Mouse (Mus musculus) spleen, adult 2 months (tissue): ENCODE data around the gene Ctps2. TPM values are rescaled to one million over a fixed set of nuclear protein-coding genes. Genes with fewer than 3 reads are reported as not detected.
"Not testable (repeated sequence)": the region's sequence is repeated elsewhere in the genome, so short reads cannot be mapped to it uniquely, and the experiment has no call there.

Source experiments
- DNase-seq, 2 experiments: peaks; one replicate each; pipeline versions ENCODE4 v3.0.0 to v3.0.0-alpha.2; 2012 to 2021; ENCODE audit warnings: low spot score in 2 of 2, low read depth in 1 of 2
- H3K27ac ChIP-seq: fragments of 200-500 bp; 2 replicates; pipeline ENCODE4 v1.5.1; 2012; ENCODE audit warnings: low read length, inconsistent platforms; ENCODE audit not compliant: insufficient read depth
- H3K27me3 ChIP-seq: fragments of 200-500 bp; 2 replicates; pipeline ENCODE4 v1.6.1; 2012; ENCODE audit warnings: mild to moderate bottlenecking, moderate library complexity, low read length, inconsistent platforms; ENCODE audit not compliant: control insufficient read depth, insufficient read depth
- H3K36me3 ChIP-seq: fragments of 200-500 bp; 2 replicates; pipeline ENCODE4 v1.6.1; 2012; ENCODE audit warnings: mild to moderate bottlenecking, low read length, inconsistent platforms; ENCODE audit not compliant: control insufficient read depth, insufficient read depth
- H3K4me1 ChIP-seq: fragments of 200-500 bp; 2 replicates; pipeline ENCODE4 v1.6.1; 2011; ENCODE audit warnings: inconsistent platforms; ENCODE audit not compliant: control insufficient read depth, insufficient read depth, insufficient read length
- H3K4me3 ChIP-seq: fragments of 200-500 bp; 2 replicates; pipeline ENCODE4 v1.5.1; 2011; ENCODE audit warnings: mild to moderate bottlenecking, inconsistent platforms; ENCODE audit not compliant: insufficient read depth, insufficient read length; ENCODE audit errors: extremely low read depth
- CTCF ChIP-seq: fragments of 200-500 bp; IDR thresholded peaks from 2 replicates; pipeline ENCODE4 v1.5.1; 2011; ENCODE audit warnings: mild to moderate bottlenecking, inconsistent platforms; ENCODE audit not compliant: insufficient read depth, insufficient read length, insufficient replicate concordance; ENCODE audit errors: extremely low read depth
- POLR2A ChIP-seq: fragments of 200-500 bp; IDR thresholded peaks from 2 replicates; pipeline ENCODE4 v1.6.1; 2011; ENCODE audit warnings: low read depth, low read length, inconsistent platforms
- WGBS: fragments of 180-500 bp; shearing (Covaris S2); methylation state at CpG from one replicate; pipeline ENCODE4 v1.1.7; 2018; 5-methylcytosine and 5-hydroxymethylcytosine counted together
- polyA plus RNA-seq: library from polyadenylated mRNA; depleted of rRNA; stranded (reverse); fragments of >200 nt; gene quantifications from 2 replicates; pipeline ENCODE4 v1.2.3, GENCODE M21; 2012; rRNA removed

Gene Ctps2
- 8.9 and 11.0 TPM in 2 replicates for polyA plus RNA-seq

GRCm38 (mm10) chrX:162900938-162901337 lies at the start of gene Ctps2:
Gene Ctps2, plus strand, starts transcription at chrX:162901238.
- H3K27ac ChIP-seq = peak within 1 kb of the TSS; percentile 96
- 38% methylated on average over 4 of the region's 4 CpGs for WGBS
- peaks cover 2% of the 10 kb centered on the region; the same call in 1 of the 2 replicates for H3K4me1 ChIP-seq
- H3K27me3 ChIP-seq = no peaks in the 10 kb centered on the region
- TF ChIP-seq CTCF = no peak
- no peak for TF ChIP-seq POLR2A
- DNase-seq = no peak
- H3K4me3 ChIP-seq = peak within 1 kb of the TSS; percentile 83
- no peaks in the 10 kb centered on the region; the same call in 1 of the 2 replicates for H3K36me3 ChIP-seq

GRCm38 (mm10) chrX:162868294-162868965 lies 32.6 kb upstream of the Ctps2 start:
- peaks cover 3% of the 10 kb centered on the region for H3K36me3 ChIP-seq
- H3K27ac ChIP-seq = no peak overlapping the region
- no peak for DNase-seq
- H3K4me3 ChIP-seq = no peak overlapping the region
- TF ChIP-seq POLR2A (no peak), CTCF (no peak)
- H3K27me3 ChIP-seq = no peaks in the 10 kb centered on the region
- no peaks in the 10 kb centered on the region for H3K4me1 ChIP-seq
- 71% methylated on average over 3 of the region's 3 CpGs for WGBS

DNA sequence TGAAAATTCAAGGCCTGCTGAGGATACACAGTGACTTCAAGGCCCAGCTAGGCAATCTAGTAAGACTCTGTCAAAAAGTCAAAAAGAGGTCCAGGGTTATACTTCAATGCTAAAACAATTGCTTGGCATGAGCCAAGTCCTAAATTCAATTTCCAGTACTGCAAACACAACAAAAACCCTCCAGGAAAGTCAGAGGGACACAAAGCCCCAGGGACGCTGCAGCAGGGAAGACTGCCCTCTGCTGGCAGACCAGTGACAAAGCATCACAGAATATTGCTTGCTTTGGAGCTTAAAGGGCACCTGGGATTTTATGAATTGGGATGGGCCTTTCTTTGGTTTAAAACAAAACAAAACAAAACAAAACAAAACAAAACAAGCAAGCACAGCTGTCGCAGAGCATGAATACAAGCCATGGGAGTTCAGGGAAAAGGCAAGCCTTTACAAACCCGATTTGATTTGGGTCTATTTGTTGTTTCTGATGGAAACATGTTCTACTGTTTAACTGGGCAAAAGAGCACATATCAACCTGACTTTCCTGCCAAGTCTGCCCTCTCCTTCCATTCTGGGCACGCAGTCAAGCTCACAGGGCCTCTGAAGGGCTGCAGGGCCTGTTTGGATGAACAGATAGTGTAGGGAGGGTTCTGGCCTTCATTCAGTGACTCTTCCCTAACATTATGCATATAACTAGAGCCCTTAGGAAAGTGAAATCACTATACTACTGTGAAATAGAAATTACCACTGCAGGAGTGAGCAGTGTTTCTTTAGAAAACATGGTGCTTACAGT lies 29.1 kb upstream of the Ctps2 start:
- DNase-seq = no peak
- no peak for TF ChIP-seq POLR2A
- peak; percentile 57; the same call in 1 of the 2 replicates for TF ChIP-seq CTCF

DNA sequence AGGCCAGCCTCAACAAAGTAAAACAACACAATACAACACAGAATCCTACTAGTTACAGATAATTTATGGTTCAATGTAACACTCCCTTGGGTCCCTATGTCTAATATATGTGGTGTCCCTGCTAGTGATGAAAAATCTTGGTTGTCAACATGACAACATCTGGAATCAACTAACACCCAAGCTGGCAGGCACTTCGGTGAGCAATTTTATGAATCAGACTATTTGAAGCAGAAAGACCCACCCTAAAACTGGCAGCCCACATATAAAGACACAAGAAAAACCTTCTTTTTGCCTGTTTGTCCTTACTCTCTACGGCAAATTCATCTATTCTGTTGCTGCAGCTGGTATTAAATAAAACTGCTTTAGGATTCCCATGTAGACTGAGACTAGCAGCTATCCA lies 27.3 kb upstream of the Ctps2 start:
- no peak for TF ChIP-seq POLR2A
- TF ChIP-seq CTCF = no peak
- Histone ChIP-seq H3K36me3 (peaks cover 3% of the 10 kb centered on the region), H3K27ac (no peak overlapping the region), H3K4me1 (no peaks in the 10 kb centered on the region), H3K4me3 (no peak overlapping the region), H3K27me3 (no peaks in the 10 kb centered on the region)
- DNase-seq = no peak
- 91% methylated on average over 2 of the region's 2 CpGs for WGBS

More for the DNA sequence above, 29.1 kb upstream of the Ctps2 start:
- 50% methylated on average over 4 of the region's 4 CpGs for WGBS
- H3K27ac ChIP-seq = no peak overlapping the region
- H3K36me3 ChIP-seq = peaks cover 3% of the 10 kb centered on the region
- H3K4me3 ChIP-seq = no peak overlapping the region
- no peaks in the 10 kb centered on the region for H3K27me3 ChIP-seq
- no peaks in the 10 kb centered on the region for H3K4me1 ChIP-seq

GRCm38 (mm10) chrX:162878236-162878635 lies 22.8 kb upstream of the Ctps2 start:
- 76% methylated on average over 3 of the region's 3 CpGs for WGBS
- DNase-seq = no peak
- no peaks in the 10 kb centered on the region for H3K4me1 ChIP-seq
- H3K36me3 ChIP-seq = peaks cover 2% of the 10 kb centered on the region; the same call in 1 of the 2 replicates
- no peak overlapping the region for H3K4me3 ChIP-seq
- H3K27ac ChIP-seq = no peak overlapping the region
- TF ChIP-seq CTCF (no peak), POLR2A (no peak)
- H3K27me3 ChIP-seq = no peaks in the 10 kb centered on the region

DNA sequence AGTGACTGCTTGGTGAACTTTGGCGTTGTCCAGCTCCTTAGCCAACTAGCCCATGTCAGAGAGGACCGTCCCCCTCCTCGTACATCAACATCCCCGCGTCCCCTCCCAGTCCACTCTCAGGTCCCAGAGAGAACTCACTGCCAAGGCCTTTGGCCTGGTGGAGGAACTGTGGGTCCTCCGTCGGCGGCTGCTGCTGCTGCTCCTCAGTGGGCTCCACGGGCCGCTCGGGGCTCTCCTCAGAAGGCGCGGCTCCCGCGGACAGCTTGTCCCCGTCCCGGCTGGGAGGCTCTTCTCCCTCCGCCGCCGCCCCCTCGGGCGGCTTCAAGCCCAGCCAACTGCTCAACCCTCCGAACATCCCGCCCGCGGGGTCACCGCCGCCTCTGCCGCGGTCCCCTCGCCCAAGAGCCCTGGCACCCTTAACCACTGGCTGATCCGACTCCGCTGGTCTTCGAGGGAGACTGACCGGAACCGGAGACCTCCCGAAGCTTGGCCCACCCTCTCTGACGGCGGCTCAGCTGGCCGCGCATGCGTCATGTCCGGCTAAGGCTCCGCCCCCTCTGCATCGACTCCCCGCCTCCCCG lies 13.0 kb upstream of the Ctps2 start, which contains the start of gene Syap1:
Gene Syap1, minus strand, starts transcription at position 517 of the 581 bp plus-strand sequence.
- Histone ChIP-seq H3K4me1 (no peaks in the 10 kb centered on the region), H3K36me3 (no peaks in the 10 kb centered on the region), H3K27me3 (no peaks in the 10 kb centered on the region), H3K27ac (peak within 1 kb of the TSS; percentile 70; the same call in 1 of the 2 replicates), H3K4me3 (peak within 1 kb of the TSS; percentile 94)
- peak; percentile 52 to 75 for DNase-seq
- TF ChIP-seq CTCF (no peak), POLR2A (peak; percentile 18; the same call in 1 of the 2 replicates)
- 28% methylated on average over 47 of the region's 47 CpGs for WGBS

DNA sequence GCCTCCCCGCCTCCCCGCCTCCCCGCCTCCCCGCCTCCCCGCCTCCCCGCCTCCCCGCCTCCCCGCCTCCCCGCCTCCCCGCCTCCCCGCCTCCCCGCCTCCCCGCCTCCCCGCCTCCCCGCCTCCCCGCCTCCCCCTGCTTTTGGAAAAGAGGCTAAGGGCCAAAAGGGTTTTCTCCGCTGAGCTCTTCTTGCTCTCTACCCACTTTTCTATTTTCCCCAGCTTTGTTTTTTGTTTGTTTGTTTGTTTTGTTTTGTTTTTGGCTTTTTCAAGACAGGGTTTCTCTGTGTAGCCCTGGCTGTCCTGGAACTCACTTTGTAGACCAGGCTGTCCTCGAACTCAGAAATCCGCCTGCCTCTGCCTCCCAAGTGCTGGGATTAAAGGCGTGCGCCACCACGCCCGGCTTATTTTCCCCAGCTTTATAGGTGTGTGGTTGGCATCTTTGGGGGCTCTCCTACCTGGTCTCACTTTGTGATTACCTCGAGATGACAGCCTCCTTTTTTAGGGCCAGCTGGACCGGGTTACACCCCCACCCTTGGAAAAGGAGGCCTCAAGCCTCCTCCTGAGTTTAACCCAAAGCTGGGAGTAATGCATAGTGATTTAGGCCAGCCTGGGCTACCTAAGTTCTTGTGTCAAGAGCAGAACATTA lies 12.3 kb upstream of the Ctps2 start:
- H3K27ac ChIP-seq, H3K4me1 ChIP-seq, H3K36me3 ChIP-seq, H3K4me3 ChIP-seq, H3K27me3 ChIP-seq, DNase-seq: not testable (repeated sequence)
- WGBS = 51% methylated on average over 13 of the region's 25 CpGs
